Mouse (Mus musculus): ENCODE results near the gene Gm49355.

The Gm49355 gene

GRCm38 (mm10) chr14:12343451-12343941 lies 59.7 kb downstream of the Gm49355 start:
- DNase-seq, result no peak

GRCm38 (mm10) chr14:12344061-12344745 lies 60.4 kb downstream of the Gm49355 start:
- no peak for DNase-seq

GRCm38 (mm10) chr14:12344746-12345240 lies 61.0 kb downstream of the Gm49355 start:
- DNase-seq, result no peak

- no peak for DNase-seq
These were observed 61.6 kb downstream of the Gm49355 start for GRCm38 (mm10) chr14:12345241-12345921.

GRCm38 (mm10) chr14:12346011-12346864 lies 62.5 kb downstream of the Gm49355 start:
- no peak for DNase-seq

GRCm38 (mm10) chr14:12346865-12347600 lies 63.3 kb downstream of the Gm49355 start:
- no peak for DNase-seq

- DNase-seq, result no peak
These were observed 64.3 kb downstream of the Gm49355 start, which contains the start of gene Fezf2 for GRCm38 (mm10) chr14:12348089-12348488. Gene Fezf2, minus strand, starts transcription at chr14:12348189.

- DNase-seq, result no peak
These were observed 65.7 kb downstream of the Gm49355 start for GRCm38 (mm10) chr14:12349334-12350090.

GRCm38 (mm10) chr14:12350271-12350916 lies 66.6 kb downstream of the Gm49355 start:
- no peak for DNase-seq

Measured in cerebellum, adult 11 months (tissue).